Mouse (Mus musculus): Measurements from ENCODE around the gene Aven. TPM values are rescaled to one million over a fixed set of nuclear protein-coding genes. Genes with fewer than 3 reads are reported as not detected.

Aven gene
- polyA plus RNA-seq, 1 experiment: 0.41 TPM

DNA sequence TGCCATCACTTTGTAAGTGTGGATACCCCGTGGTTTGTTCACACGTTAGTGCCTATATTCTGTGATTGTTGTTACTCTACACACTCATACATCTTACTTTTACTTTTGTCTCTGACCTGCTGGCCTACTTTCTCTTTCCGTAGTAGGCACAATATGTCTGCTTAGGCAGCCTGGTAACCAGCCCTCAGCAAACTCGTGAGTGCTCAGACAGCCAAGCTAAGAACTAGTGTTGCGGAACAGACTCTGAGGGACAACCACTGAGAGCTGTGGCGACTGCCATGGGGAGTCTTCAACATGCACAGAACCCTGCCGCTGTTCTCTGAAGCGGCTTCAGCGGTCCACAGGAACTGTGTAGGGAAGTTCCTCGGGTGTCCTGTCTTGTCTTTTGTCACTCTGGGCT is 107.5 kb downstream of the Aven start:
- no peak for TF ChIP-seq TAL1 (IDR thresholded peaks at IDR 0.05; ENCODE audit: low read length)
- no peak for TF ChIP-seq GATA1 (IDR thresholded peaks at IDR 0.05; ENCODE audit: low read length)
- Histone ChIP-seq H3K4me1 (ENCODE audit: control insufficient read depth) (no peaks in the 10 kb centered on the region), H3K9me3 (ENCODE audit: control insufficient read depth, low read length) (no peaks in the 10 kb centered on the region), H3K36me3 (ENCODE audit: control insufficient read depth) (no peaks in the 10 kb centered on the region), H3K27me3 (ENCODE audit: control insufficient read depth) (no peaks in the 10 kb centered on the region), H3K4me3 (replicated peaks) (no peak overlapping the region)

DNA sequence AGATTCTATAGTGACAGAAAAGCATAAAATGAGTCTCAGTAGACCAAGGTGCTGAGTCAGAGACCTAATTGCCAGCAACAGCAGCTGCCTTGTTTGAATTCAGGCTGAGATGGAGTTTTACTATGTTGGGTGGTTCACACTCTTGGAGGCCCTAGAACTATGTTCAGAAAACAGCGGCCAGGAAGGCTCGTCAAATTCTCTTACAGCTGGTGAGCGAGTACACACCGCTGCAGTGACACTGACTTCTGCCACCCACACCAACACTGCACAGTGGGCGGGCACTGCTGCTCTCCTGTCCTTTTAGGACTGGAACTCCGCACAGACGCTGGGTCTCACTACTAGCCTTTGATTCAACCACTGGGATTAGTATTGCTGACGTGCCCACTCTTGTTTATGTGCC is 109.7 kb downstream of the Aven start:
- Histone ChIP-seq H3K9me3 (ENCODE audit: control insufficient read depth, low read length) (no peaks in the 10 kb centered on the region), H3K27me3 (ENCODE audit: control insufficient read depth) (no peaks in the 10 kb centered on the region), H3K4me1 (ENCODE audit: control insufficient read depth) (no peaks in the 10 kb centered on the region), H3K4me3 (replicated peaks) (no peak overlapping the region), H3K36me3 (ENCODE audit: control insufficient read depth) (no peaks in the 10 kb centered on the region)
- no peak for TF ChIP-seq TAL1 (IDR thresholded peaks at IDR 0.05; ENCODE audit: low read length)
- TF ChIP-seq GATA1 (IDR thresholded peaks at IDR 0.05; ENCODE audit: low read length): no peak

GRCm38 (mm10) chr2:112606536-112606935 is 113.8 kb downstream of the Aven start:
- H3K36me3 ChIP-seq (ENCODE audit: control insufficient read depth): no peaks in the 10 kb centered on the region
- TF ChIP-seq TAL1 (IDR thresholded peaks at IDR 0.05; ENCODE audit: low read length) (no peak), GATA1 (IDR thresholded peaks at IDR 0.05; ENCODE audit: low read length) (no peak)
- H3K4me3 ChIP-seq (replicated peaks): no peak overlapping the region
- no peaks in the 10 kb centered on the region for H3K4me1 ChIP-seq (ENCODE audit: control insufficient read depth)
- no peaks in the 10 kb centered on the region for H3K27me3 ChIP-seq (ENCODE audit: control insufficient read depth)
- no peaks in the 10 kb centered on the region for H3K9me3 ChIP-seq (ENCODE audit: control insufficient read depth, low read length)

- Histone ChIP-seq H3K4me3 (replicated peaks) (no peak overlapping the region), H3K9me3 (ENCODE audit: control insufficient read depth, low read length) (no peaks in the 10 kb centered on the region), H3K27me3 (ENCODE audit: control insufficient read depth) (no peaks in the 10 kb centered on the region), H3K36me3 (ENCODE audit: control insufficient read depth) (no peaks in the 10 kb centered on the region), H3K4me1 (ENCODE audit: control insufficient read depth) (no peaks in the 10 kb centered on the region)
- no peak for TF ChIP-seq GATA1 (IDR thresholded peaks at IDR 0.05; ENCODE audit: low read length)
- no peak for TF ChIP-seq TAL1 (IDR thresholded peaks at IDR 0.05; ENCODE audit: low read length)
Measured at GRCm38 (mm10) chr2:112612628-112613027, 119.9 kb downstream of the Aven start.

DNA sequence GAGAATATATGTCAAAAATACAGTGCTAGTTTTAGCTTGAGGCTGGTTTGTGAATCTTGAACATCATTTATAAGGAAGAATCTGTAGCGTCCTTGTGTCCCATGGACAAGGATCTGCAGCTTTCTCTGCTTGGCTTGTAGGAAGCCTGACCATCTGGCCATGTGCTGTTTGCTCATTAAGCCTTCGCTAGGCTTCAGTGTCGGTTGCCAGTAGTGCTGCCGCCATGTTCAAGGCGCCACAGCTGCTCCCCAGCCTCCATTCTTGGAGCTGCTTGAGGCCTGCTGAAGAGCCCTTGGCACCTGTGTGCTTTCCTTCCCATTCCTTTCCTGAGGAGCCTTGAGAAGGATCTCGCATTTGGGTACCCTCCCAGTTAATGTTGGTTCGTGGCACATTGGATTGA is 121.6 kb downstream of the Aven start:
- Histone ChIP-seq H3K36me3 (ENCODE audit: control insufficient read depth) (no peaks in the 10 kb centered on the region), H3K4me3 (replicated peaks) (no peak overlapping the region), H3K9me3 (ENCODE audit: control insufficient read depth, low read length) (no peaks in the 10 kb centered on the region), H3K27me3 (ENCODE audit: control insufficient read depth) (no peaks in the 10 kb centered on the region), H3K4me1 (ENCODE audit: control insufficient read depth) (no peaks in the 10 kb centered on the region)
- TF ChIP-seq GATA1 (IDR thresholded peaks at IDR 0.05; ENCODE audit: low read length) (no peak), TAL1 (IDR thresholded peaks at IDR 0.05; ENCODE audit: low read length) (no peak)

- H3K4me1 ChIP-seq (ENCODE audit: control insufficient read depth): no peaks in the 10 kb centered on the region
- TF ChIP-seq TAL1 (IDR thresholded peaks at IDR 0.05; ENCODE audit: low read length): no peak
- no peak for TF ChIP-seq GATA1 (IDR thresholded peaks at IDR 0.05; ENCODE audit: low read length)
- H3K4me3 ChIP-seq (replicated peaks): no peak overlapping the region
- no peaks in the 10 kb centered on the region for H3K36me3 ChIP-seq (ENCODE audit: control insufficient read depth)
- H3K9me3 ChIP-seq (ENCODE audit: control insufficient read depth, low read length): no peaks in the 10 kb centered on the region
- no peaks in the 10 kb centered on the region for H3K27me3 ChIP-seq (ENCODE audit: control insufficient read depth)
Measured at GRCm38 (mm10) chr2:112617206-112617605, 124.4 kb downstream of the Aven start.

DNA sequence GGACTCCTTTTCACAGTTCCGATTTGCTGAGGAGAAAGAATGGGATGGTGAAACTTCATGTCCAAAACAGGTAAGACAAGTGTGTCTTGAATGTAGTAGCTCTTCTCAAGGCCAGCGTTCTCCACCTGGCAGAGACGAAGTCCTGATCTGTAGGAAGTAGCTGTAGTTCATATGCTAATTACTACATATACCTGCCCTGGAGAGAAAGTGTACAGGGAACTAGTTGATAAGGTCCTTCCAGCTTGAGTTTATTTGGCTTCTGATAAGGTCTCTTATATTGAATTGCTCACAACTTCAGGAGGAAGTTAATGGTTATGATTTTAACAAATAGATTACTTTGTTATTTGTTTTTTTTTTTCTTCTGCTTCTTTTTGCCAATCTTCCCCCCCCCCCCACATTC is 132.4 kb downstream of the Aven start:
- no peaks in the 10 kb centered on the region for H3K9me3 ChIP-seq (ENCODE audit: control insufficient read depth, low read length)
- no peaks in the 10 kb centered on the region for H3K27me3 ChIP-seq (ENCODE audit: control insufficient read depth)
- no peaks in the 10 kb centered on the region for H3K4me1 ChIP-seq (ENCODE audit: control insufficient read depth)
- H3K36me3 ChIP-seq (ENCODE audit: control insufficient read depth): peaks cover 2% of the 10 kb centered on the region
- TF ChIP-seq TAL1 (IDR thresholded peaks at IDR 0.05; ENCODE audit: low read length): no peak
- TF ChIP-seq GATA1 (IDR thresholded peaks at IDR 0.05; ENCODE audit: low read length): no peak
- H3K4me3 ChIP-seq (replicated peaks): no peak overlapping the region

DNA sequence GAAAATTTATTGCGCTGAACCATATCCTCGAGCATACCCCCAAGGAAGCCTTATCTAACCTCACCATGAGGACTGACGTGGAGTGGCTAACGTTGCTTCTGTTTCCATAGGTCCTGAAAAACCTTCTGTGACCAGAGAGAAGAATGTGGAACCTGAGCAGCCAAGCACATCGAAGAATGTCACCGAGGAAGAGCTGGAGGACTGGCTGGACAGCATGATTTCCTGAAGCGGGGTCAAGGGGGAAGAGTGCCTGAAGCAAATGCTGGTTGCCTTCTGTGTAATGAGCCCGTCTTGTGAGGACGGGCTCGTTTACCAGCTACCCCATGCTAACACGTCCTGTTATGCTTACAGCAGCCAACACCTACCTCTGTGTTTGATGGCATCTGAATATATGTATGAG is 137.9 kb downstream of the Aven start:
- H3K4me3 ChIP-seq (replicated peaks): no peak overlapping the region
- TF ChIP-seq GATA1 (IDR thresholded peaks at IDR 0.05; ENCODE audit: low read length): no peak
- TF ChIP-seq TAL1 (IDR thresholded peaks at IDR 0.05; ENCODE audit: low read length): no peak
- H3K9me3 ChIP-seq (ENCODE audit: control insufficient read depth, low read length): no peaks in the 10 kb centered on the region
- no peaks in the 10 kb centered on the region for H3K4me1 ChIP-seq (ENCODE audit: control insufficient read depth)
- peaks cover 11% of the 10 kb centered on the region for H3K36me3 ChIP-seq (ENCODE audit: control insufficient read depth)
- no peaks in the 10 kb centered on the region for H3K27me3 ChIP-seq (ENCODE audit: control insufficient read depth)

DNA sequence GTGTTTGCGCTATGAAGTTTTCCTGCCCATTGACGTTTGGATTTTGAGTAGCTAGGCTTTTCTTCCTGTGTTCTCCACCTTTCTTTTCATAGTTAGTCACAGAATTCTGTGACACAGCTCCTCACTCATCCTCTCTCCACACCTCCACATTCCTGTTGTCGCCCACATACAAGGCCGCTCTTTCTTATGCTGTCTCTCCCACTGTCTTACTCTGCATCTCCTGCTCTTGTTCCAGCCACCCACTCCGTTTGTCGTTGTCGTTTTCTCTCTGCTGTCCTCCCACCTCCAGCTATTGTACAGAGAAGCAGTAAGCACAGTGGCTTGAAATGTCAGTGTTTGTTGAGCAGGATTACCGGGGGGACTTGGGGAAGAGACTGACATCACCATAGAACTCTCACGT is 139.8 kb downstream of the Aven start:
- TF ChIP-seq GATA1 (IDR thresholded peaks at IDR 0.05; ENCODE audit: low read length) (no peak), TAL1 (IDR thresholded peaks at IDR 0.05; ENCODE audit: low read length) (no peak)
- no peak overlapping the region for H3K4me3 ChIP-seq (replicated peaks)
- H3K36me3 ChIP-seq (ENCODE audit: control insufficient read depth): peaks cover 11% of the 10 kb centered on the region
- H3K9me3 ChIP-seq (ENCODE audit: control insufficient read depth, low read length): no peaks in the 10 kb centered on the region
- H3K27me3 ChIP-seq (ENCODE audit: control insufficient read depth): no peaks in the 10 kb centered on the region
- no peaks in the 10 kb centered on the region for H3K4me1 ChIP-seq (ENCODE audit: control insufficient read depth)

DNA sequence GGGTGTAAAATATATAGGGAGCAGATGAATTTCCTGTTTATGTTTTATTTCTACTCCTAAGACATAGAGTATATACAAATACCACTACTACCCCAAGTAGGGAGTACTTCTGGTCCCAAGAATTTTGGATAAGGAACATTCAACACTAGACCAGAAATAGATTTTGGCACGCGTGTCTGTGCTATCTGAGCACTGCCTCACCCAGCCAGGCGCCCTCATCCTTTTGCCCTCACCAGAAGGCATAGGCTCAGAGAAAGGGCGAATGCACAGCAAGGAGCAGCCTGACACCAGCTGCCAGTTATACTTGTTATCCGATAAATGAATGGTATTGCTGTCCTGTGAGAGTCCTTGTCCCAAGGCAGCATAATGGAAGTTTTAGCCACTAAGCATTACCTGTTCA is 144.4 kb downstream of the Aven start:
- Histone ChIP-seq H3K36me3 (ENCODE audit: control insufficient read depth) (no peaks in the 10 kb centered on the region; the same call in 1 of the 2 replicates), H3K4me3 (replicated peaks) (no peak overlapping the region), H3K9me3 (ENCODE audit: control insufficient read depth, low read length) (no peaks in the 10 kb centered on the region), H3K27me3 (ENCODE audit: control insufficient read depth) (no peaks in the 10 kb centered on the region), H3K4me1 (ENCODE audit: control insufficient read depth) (no peaks in the 10 kb centered on the region)
- TF ChIP-seq GATA1 (IDR thresholded peaks at IDR 0.05; ENCODE audit: low read length) (no peak), TAL1 (IDR thresholded peaks at IDR 0.05; ENCODE audit: low read length) (no peak)
